Mouse (Mus musculus) heart, postnatal 36 days (tissue): Measurements from ENCODE around the gene Gm45808. TPM values are rescaled to one million over a fixed set of nuclear protein-coding genes. Genes with fewer than 3 reads are reported as not detected.
"Not testable (repeated sequence)": the region's sequence is repeated elsewhere in the genome, so short reads cannot be mapped to it uniquely, and the experiment has no call there.

Experiments
- DNase-seq, 2 experiments: peaks; one replicate each; pipeline ENCODE4 v3.0.0; 2021 to 2022
- intact Hi-C: fragments of 180-260 bp; cut with DNase I; formaldehyde crosslinking; loops from one replicate; pipeline ENCODE4 v1.15.1; 2025
- total RNA-seq, 2 experiments: library from RNA; stranded (reverse); gene quantifications; 2 replicates each; pipeline ENCODE4 v1.2.3; 2021

The Gm45808 gene
- 1 to 10 TPM; 5.4 to 5.8 TPM for total RNA-seq

DNA sequence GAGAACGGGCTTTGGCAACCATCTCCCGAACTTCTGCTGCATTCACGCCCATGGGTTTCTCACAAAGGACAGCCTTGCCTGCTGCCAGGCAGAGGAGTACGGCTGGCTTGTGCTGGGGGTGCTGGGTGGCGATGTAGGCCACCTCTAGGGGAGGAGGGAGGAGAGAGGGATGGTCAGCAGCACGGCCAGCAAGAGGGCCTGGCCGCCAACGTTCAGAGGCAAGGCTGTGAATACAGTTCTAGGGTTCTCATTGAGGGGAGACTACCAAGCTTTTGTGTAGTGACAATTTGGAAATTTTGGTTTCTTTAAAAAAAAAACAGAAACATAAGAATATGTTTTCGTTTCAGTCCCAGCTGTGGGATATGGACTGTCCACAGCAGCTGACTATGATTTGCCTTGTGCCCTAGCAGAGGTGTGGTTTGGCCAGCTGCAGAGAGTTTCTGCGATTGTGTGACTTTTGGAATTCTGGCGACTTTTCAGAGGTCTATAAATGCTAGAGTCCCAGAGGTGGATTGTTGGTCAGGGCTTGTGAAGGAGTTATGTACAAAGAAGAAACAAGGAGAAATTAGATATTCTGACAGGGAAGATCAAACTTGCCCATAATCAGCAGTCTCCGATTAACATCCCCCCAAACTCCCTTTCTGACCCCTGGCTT, at the start of gene Gm45808:
TSS of gene Gm45808 (minus strand) at position 51 of the 655 bp plus-strand sequence.
- intact Hi-C loops: no loop called here
- DNase-seq: no peak

DNA sequence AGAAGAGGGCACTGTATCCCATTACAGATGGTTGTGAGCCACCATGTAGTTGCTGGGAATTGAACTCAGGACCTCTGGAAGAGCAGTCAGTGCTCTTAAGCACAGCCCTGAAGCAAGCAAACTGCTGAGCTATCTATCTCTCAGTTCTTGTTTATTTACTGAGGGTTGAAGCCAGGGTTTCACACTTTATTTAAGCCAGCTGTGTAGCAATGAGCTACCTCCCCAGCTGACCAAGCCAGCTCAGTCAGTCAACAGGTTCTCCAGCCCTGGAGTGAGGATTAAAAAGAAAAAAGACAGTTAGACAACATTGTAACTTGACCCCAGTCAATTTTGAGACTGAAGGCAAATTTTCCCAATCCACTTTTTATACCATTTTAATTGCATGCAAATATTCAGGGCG, 49.1 kb upstream of the Gm45808 start:
- intact Hi-C loops: no loop called here
- no peak for DNase-seq

DNA sequence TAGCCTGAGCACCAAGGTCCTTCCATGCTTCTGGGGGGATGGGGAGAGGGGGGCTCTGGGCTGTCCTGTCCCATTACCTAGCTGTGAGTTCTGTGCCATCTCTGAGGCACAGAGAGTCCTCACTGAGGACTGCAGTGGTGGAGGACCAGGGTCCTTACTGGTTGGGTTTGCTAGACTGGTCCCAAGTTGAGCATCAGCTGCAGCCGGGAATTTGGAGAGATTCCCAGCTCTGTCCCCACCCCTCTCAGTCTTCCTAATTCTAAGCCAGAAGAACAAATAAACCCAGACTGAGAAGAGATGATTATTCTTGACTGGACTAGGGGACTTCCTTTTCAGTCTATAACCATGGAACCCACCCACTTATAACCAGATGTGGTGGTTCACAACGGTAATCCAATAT, 44.0 kb upstream of the Gm45808 start:
- intact Hi-C loops: loop anchor here (1.0 to 2.0 kb wide), 2 partner anchors 15 to 30 kb away; no protein-coding TSS in a partner anchor
- DNase-seq: no peak

DNA sequence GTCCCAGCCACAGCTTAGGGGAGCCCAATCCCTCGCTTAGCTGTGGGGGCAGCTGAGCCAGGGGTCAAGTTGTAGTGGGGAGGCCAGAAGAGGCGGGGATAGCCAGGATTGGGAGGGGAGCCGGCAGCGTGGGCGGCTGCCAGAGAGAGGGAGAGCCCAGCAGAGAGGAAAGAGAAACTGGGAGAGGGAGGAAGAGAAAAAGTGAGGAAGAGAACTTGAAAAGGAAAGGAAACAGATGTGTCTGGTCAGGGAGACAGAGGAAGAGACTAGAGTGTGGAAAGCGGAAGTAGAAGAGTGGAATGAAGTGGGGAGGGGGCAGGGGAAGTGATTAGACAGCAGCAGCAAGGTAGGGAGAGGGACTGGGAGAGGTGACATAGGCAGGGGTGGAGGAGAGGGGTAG, 42.9 kb upstream of the Gm45808 start:
- intact Hi-C loops: loop anchor here (2.0 kb wide), 1 partner anchor 59 kb away; no protein-coding TSS in a partner anchor
- peak in 1 of 2 experiments; percentile 37 for DNase-seq

DNA sequence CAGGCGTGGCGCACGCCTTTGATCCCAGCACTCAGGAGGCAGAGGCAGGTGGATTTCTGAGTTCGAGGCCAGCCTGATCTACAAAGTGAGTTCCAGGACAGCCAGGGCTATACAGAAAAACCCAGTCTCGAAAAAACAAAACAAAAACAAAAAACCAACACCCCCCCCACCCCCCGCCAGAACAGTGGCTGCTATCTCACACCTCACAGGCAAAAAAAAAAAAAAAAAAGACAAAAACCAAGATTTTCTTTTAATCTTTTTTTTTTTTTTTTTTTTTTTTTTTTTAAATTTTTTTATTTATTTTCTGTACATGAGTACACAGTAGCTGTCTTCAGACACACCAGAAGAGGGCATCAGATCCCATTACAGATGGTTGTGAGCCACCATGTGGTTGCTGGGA, 40.6 kb upstream of the Gm45808 start:
- intact Hi-C loops: loop anchor here (2.0 kb wide), 1 partner anchor 50 kb away; no protein-coding TSS in a partner anchor
- not testable (repeated sequence) for DNase-seq

DNA sequence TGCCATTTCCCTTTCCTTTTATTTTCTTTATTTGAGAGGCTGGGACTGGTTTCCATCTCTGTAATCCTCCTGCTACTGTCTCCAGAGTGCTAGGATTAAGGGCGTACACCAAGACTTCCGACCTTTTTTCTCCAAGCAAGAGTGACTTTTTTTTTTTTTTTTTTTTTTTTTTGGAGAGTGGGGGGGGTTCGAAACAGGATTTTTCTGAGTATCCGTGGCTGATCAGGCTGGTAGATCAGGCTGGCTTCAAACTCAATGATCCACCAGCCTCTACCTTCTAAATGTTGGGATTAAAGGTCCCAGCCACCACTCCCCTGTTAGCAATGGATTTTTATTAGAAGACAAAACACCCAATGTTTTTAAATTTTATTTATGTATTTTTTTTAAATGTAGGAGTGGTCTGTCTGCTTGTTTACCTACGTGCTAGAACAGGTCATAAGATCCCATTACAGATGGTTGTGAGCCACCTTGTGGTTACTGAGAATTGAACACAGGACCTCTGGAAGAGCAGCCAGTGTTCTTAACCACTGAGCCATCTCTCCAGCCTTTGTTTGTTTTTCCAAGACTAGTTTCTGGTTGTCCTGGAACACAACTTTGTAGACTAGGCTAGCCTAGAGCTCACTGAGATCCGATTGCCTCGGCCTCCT, 40.0 kb upstream of the Gm45808 start:
- intact Hi-C loops: loop anchor here (2.0 kb wide), 1 partner anchor 50 kb away; no protein-coding TSS in a partner anchor
- DNase-seq: no peak

DNA sequence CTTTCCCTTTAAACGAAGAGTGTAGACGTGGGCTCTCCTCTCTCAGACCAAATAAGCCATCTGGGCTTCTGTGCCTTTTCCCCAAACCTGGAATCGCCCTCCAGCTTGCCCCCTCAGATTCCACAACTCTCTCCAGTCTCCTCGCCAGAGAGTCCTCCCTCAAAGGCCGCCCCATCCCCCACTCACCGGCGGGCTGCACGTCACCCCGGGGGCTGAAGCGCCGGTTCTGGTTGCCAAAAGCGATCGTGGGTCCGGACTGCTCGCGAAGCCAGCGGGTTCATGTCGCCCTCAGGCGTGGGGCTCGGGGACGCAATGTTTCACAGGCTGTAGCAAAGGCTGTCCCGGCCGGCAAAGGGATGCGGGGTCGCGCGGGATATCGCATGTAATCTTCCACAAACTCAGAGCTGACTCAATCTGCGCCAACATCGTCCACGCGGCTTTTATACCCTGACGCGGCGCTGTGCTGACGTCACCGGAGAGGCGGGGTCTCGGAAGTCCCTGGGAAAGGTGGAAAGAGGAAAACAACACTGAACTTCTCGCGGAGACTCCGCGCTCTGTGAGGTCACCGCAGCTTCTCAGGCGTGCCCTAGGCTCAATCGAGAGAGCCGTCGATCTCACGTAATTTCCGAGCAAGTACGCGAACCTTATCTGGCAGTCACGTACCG, 39.3 kb upstream of the Gm45808 start, which contains the start of the genes Ppp1r15a and Plekha4:
TSS of gene Ppp1r15a (minus strand) at position 460 of the 665 bp plus-strand sequence.
TSS of gene Plekha4 (plus strand) at position 522 of the 665 bp plus-strand sequence.
- intact Hi-C loops: loop anchor here (2.0 kb wide), 1 partner anchor 49 kb away; no protein-coding TSS in a partner anchor
- DNase-seq: peak; percentile 99

DNA sequence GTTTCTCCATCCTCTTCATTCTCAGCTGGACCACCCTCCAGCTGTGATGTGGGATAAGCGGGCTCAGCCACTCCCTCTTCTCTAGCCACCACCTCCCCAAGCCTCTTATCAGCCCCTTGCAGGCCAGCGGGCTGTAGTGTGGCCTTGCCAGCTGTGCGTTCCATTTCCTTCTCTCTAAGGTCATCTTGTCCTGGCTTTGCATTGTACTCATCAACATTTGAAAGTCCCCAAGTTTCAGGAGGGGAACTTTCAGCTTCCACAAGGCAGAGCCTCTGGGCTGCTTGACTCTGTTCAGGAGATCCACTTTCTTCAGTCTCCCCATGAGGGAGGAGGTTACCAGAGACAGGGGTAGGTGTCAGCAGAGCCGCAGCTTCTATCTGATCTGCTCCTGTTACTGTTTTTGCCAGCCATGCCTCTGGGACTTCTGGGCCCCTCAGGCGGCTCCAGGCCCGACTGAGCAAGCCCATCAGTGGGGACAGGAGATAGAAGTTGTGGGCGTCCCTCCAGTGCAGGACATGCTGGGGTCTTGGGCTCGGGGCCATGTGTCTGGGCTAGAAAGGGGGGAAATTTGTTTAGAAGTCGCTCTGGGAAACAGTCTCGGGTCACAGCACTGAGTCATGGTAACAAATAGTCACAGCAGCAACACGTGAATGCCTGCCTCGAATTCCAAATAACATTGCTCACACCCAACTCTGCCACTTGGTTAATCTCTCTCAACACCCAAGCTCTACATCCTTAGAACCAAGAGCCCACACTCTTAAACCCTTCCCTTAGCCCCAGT, 38.4 kb upstream of the Gm45808 start:
- intact Hi-C loops: no loop called here

DNA sequence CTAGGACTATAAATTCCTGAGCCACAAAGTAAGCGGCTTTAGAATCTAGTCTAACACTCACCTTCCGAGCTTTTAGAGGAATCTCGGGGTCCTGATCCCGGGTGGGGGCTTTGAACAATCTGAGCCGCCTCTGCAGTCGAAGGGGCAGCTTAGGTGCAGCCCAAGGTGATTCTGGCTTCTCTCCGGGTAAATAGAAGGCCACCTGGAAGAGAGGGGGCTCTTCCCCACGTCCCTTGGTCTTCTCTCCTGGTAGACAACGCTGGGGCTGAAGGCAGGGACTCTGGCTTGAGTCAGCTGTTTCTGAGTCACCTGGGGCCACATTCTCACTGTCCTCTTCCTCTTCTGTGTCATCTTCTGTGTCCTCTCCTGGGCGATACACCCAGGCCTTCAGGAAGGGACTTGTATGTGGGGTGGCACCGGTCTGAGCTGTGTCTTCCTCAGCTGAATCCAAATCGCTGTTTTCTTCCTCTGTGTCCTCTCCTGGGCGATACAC, 37.1 kb upstream of the Gm45808 start:
- DNase-seq: no peak
- intact Hi-C loops: no loop called here

More for the DNA sequence above, 38.4 kb upstream of the Gm45808 start:
- peak; percentile 51 to 67 for DNase-seq

DNA sequence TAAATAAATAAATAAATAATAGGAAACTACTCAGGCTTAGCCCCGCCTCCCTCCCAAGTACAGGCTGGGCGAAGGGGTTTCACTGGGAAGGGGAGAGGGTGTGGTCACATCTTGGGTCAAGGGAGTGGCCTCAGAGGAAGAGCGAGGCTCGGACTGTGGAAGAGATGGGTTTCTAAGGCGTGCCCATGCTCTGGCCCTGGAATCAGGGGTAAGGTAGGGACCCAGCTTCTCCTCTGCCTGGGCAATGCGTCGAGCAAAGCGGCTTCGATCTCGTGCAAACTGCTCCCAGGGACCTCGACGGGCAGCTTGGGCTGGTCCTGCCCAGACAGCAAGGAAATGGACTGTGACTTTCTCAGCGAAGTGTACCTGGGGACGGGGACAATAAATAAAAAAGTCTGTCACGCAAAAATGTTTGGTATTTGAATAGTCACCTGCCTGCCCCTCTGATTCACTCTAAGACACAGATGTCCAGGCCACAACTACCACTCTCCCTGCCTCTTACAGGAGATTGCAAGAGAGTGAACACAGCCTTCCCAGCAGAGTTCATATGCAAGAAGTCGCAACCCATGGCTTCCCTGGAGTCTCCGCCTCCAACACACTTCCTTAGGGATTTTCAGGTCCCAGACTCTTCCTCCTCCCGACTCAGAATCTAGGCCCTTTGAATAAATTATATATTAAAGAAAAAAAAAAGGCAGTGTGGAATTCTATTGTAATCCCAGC, 36.5 kb upstream of the Gm45808 start:
- intact Hi-C loops: no loop called here
- no peak for DNase-seq

DNA sequence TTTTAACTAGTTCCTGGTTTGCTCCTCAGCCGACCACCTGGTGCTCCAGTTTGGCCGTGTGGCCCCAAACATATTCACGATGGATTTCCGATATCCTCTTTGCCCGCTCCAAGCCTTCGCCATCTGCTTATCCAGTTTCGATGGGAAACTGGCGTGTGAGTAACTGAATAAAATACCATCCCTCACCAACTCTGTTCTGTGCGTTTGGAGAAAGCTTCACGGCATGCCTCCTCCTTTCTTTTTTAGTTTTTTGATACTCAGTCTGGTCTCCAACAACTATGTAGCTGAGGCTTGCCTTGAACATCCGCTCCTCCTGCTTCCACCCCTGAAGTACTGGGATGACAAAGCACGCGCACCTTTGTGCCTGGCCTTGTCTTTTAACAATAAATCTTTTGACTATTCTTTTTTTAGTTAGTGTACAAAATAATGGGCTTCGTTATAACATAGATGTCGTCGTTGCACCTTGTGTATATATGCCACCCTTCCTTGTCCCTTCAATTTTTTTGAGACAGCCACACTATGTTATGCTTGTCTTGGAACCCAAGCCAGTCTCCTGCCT, 35.7 kb upstream of the Gm45808 start:
- no peak for DNase-seq
- intact Hi-C loops: no loop called here

DNA sequence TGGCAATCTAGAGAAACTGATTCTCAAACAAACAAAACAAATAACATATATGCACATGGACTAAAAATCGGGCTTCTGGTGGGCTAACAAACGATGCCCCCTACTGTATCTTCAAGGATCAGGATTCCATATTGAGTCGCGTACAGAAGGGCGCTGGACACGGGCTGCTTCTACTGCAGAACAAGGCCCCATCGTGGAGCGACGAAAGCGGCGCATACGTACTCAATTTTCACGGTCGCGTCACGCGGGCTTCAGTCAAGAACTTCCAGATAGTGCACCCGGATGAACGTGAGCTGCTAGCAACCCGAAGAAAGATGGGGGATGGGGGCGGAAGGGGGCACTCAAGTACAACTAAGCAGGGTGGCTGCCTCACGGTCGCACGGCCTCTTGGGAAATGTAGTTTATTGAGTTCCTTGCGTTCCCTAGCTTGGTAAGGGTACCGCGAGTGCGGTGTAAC, 35.1 kb upstream of the Gm45808 start:
- intact Hi-C loops: no loop called here

DNA sequence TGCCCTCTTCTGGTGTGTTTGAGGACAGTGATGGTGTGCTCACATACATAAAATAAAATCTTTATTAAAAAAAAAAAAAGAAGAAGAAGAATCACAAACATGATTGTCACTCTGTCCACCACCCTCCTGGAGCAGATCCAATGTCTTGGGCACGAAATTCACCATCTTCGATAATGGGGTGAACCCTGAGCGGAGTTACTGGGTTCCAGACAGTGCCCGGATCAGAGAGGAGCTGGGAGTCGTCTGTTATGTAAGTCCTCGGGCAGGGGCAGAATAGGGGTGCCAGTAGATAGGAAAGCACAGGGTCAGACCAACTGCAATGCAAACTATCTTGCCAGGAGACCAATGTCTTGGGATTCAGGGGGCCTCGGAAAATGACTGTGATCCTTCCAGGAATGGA, 34.0 kb upstream of the Gm45808 start:
- intact Hi-C loops: no loop called here
- DNase-seq: no peak

More for the DNA sequence above, 35.1 kb upstream of the Gm45808 start:
- DNase-seq: peak; percentile 80 to 86

DNA sequence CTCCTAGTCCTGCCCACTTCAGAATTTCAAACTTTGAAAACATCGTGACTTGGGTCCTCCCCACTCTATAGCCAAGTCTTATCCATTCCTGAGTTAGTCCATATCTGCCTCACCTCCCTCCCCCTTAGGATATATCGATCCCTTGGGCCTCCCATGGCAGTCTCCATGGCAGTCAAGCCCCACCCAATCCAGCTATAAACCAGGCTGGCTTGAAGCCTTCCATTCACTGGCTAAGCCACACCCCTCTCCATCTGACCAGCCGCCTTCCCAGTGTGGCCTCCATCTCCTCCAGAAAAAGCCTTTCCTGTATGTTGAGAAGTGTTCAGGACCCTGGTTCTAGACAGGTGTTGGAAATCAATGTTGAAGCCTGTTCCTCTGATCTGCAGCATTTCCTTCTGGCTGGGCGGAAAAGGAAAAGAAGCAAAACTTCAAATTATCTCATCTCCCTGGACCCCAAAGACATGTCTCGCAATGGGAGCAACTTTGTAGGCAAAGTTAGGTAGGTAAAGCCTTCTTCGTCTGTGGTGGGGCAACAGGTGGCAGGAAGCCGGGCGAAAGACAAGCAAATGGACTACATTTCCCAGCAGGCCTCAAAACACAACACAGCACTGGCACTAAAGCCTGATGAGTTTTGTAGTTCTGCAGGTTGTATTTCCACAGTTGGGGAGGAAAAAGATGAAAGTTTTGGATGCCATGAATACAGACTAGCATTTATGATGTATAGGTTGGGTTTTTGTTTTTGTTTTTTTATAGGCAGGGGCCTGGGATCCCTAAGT, 32.9 kb upstream of the Gm45808 start:
- no peak for DNase-seq
- intact Hi-C loops: no loop called here

DNA sequence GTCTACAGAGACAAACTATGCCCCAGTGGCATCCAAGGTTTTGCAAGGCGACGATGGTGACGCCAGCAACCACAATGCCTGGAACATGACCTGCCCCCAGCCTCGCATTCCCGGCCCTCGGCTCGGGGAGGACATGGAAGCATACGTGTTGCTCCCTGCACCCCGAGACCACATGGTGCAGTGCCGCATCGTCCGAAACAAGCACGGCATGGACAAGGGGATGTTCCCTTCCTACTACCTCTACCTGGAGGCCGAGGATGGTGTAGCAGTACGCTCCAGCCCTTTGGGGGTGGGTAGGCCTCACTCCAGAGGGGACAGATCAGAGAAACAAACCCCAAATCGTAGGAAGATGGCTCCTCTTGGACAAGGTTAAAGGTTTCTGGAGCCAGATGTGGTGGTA, 32.0 kb upstream of the Gm45808 start:
- intact Hi-C loops: no loop called here
- DNase-seq: no peak

DNA sequence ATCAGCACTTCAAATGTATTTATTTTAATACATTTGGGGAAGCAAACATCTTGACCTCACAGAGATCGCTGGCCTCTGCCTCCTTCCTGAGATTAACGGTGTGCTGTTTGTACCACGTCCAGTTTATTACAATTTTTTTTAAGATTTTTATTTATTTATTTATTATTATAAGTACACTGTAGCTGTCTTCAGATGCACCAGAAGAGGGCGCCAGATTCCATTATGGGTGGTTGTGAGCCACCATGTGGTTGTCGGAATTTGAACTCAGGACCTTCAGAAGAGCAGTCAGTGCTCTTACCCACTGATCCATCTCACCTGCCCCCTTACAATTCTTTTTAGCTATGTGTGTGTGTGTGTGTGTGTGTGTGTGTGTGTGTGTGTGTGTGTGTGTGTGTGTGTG, 30.2 kb upstream of the Gm45808 start:
- DNase-seq, intact Hi-C loops: not testable (repeated sequence)

DNA sequence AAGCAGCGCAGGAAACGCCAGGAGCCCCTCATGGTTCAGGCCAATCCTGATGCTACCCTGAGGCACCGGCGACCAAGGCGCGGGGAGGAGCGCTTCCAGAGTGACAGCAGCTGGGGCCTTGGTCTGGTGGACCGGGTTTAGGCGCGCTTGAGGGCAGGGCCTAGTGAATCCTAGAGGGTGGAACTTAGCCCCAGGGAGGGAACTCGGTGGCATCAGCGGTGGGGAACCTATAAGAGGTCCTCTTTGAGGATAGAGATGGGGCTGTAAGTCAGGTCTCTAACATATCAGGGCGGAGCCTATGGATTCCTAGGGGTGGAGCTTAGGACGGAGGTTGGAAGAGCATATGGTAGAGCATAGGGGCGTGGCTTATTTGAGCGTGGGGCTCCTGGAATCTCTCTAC, 28.8 kb upstream of the Gm45808 start:
- no peak for DNase-seq
- intact Hi-C loops: no loop called here

DNA sequence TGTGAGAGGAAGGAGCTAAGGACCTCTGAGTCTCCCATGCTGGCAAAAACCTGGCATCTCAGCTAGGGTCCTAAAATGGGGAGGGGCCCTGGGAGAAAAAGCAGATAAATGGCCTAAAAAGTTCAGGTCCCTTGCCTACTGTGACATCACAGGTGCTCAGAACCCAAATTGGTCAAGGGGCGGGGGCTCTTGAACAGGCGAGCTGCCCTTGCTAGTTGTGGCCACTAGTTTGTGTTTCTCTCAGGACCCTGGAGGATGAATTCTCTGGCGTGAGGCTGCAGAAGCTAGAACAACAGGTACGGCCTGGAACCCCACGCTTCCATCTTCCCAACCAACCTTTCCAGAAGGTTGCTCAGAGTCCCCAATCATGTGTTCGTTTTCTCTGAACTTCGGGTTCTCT, 27.8 kb upstream of the Gm45808 start:
- intact Hi-C loops: no loop called here
- DNase-seq: no peak
